Mouse (Mus musculus): ENCODE data around the gene Fam178b. TPM values are rescaled to one million over a fixed set of nuclear protein-coding genes. Genes with fewer than 3 reads are reported as not detected.

Fam178b gene
- polyA plus RNA-seq, 1 experiment: 1.1 TPM

DNA sequence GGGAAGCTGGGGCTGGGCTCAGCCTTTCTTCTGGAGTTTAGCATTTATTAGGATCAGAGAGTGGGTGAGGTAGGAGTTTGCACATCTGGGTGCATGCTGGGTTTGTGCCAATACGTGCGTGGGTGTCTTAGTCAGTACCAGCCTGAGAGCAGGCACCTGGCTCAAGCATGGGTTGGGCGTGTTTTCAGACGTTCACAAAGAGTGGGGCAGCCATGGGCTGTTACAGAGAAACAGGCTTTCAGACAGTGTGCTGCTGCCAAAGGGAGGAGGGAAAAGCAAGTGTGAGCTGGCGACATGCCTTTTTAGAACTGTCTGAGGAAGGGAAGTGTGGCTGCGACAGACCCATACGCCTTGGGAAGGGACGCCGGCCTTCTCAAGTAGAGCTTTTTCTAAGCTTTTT lies 79.6 kb downstream of the Fam178b start:
- 18% methylated on average over 9 of the region's 9 CpGs for WGBS
- TF ChIP-seq CTCF (IDR thresholded peaks at IDR 0.05; ENCODE audit: borderline replicate concordance, insufficient read depth, low read depth, low read length) (no peak), POLR2A (IDR thresholded peaks at IDR 0.05; ENCODE audit: borderline replicate concordance, insufficient read depth, low read length) (no peak)
- no peaks in the 10 kb centered on the region for H3K27me3 ChIP-seq (ENCODE audit: control insufficient read depth, insufficient read depth, low read length)
- no peak overlapping the region for H3K27ac ChIP-seq (ENCODE audit: insufficient read depth, low read length)
- no peak for DNase-seq
- peaks cover 4% of the 10 kb centered on the region for H3K4me1 ChIP-seq (ENCODE audit: control insufficient read depth, insufficient read depth, low read length)
- no peak overlapping the region for H3K4me3 ChIP-seq (replicated peaks; ENCODE audit: insufficient read depth, low read depth, low read length)

DNA sequence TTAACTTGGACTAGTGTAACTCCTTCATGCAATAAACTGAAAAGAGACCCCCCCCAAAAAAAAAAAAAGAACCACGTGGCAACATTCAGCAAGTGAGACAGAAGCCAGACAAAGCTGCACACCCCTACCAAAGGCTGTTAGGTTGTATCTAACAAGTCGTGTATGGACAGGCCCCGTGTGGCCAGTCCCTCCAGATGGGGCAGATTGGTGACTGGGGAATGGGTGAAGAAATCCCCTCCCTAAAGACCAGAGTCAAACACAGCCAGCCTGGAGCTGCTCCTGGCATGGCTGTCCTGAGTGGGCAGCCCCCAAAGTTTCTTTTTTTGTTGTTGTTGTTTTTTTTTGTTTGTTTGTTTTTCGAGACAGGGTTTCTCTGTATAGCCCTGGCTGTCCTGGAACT lies 80.7 kb downstream of the Fam178b start:
- Histone ChIP-seq H3K4me3 (replicated peaks; ENCODE audit: insufficient read depth, low read depth, low read length) (no peak overlapping the region), H3K27ac (ENCODE audit: insufficient read depth, low read length) (no peak overlapping the region), H3K27me3 (ENCODE audit: control insufficient read depth, insufficient read depth, low read length) (no peaks in the 10 kb centered on the region), H3K4me1 (ENCODE audit: control insufficient read depth, insufficient read depth, low read length) (peaks cover 4% of the 10 kb centered on the region)
- no peak for TF ChIP-seq POLR2A (IDR thresholded peaks at IDR 0.05; ENCODE audit: borderline replicate concordance, insufficient read depth, low read length)
- TF ChIP-seq CTCF (IDR thresholded peaks at IDR 0.05; ENCODE audit: borderline replicate concordance, insufficient read depth, low read depth, low read length): no peak
- WGBS: 61% methylated on average over 4 of the region's 4 CpGs
- no peak for DNase-seq

- TF ChIP-seq POLR2A (IDR thresholded peaks at IDR 0.05; ENCODE audit: borderline replicate concordance, insufficient read depth, low read length) (no peak), CTCF (IDR thresholded peaks at IDR 0.05; ENCODE audit: borderline replicate concordance, insufficient read depth, low read depth, low read length) (no peak)
- Histone ChIP-seq H3K4me3 (replicated peaks; ENCODE audit: insufficient read depth, low read depth, low read length) (no peak overlapping the region), H3K27ac (ENCODE audit: insufficient read depth, low read length) (no peak overlapping the region), H3K4me1 (ENCODE audit: control insufficient read depth, insufficient read depth, low read length) (peaks cover 8% of the 10 kb centered on the region), H3K27me3 (ENCODE audit: control insufficient read depth, insufficient read depth, low read length) (no peaks in the 10 kb centered on the region)
- DNase-seq: no peak
- WGBS: 83% methylated on average over 2 of the region's 2 CpGs
Observed at GRCm38 (mm10) chr1:36598411-36598810, 84.6 kb downstream of the Fam178b start.

- Histone ChIP-seq H3K27ac (ENCODE audit: insufficient read depth, low read length) (no peak overlapping the region), H3K27me3 (ENCODE audit: control insufficient read depth, insufficient read depth, low read length) (no peaks in the 10 kb centered on the region), H3K4me1 (ENCODE audit: control insufficient read depth, insufficient read depth, low read length) (peaks cover 5% of the 10 kb centered on the region; the same call in 1 of the 2 replicates), H3K4me3 (replicated peaks; ENCODE audit: insufficient read depth, low read depth, low read length) (no peak overlapping the region)
- no peak for TF ChIP-seq CTCF (IDR thresholded peaks at IDR 0.05; ENCODE audit: borderline replicate concordance, insufficient read depth, low read depth, low read length)
- WGBS: 58% methylated on average over 4 of the region's 4 CpGs
- DNase-seq: peak in 1 of 2 experiments; percentile 55
Observed at GRCm38 (mm10) chr1:36596114-36596513, 86.9 kb downstream of the Fam178b start.

DNA sequence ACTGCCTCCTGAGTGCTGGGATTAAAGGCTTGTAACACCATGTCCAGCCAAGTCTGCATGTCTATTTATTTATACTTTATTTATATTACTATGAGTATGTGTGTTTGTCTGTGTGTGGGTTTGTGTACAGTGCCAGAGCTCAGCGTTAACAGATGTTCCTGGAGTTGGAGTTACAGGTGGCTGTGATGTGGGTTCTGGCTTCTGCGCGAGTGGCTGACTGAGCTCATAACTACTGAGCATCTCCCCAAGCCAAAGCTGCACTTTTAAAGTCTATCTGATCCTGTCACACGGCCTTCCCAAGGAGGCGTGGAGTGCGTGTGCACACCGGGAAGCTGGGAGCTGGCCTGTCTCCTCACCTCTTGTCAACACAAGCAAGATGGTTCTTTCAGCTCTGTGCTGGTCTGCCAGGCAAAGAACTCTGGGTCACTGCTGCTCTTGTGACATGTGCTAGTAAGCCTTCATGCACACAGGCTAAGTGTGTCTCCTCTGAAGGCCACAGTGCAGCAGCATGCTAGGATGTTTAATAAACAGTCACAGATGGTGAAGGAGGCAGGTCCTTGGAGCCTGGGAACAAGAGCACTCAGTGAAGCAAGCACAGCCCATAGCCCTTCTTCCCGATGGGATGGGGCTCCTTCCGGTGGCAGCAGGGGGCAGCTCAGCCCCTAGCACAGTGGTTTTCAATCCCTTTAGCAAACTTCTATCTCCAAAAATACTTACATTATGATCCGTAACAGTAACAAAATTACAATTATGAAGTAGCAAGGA lies 87.6 kb downstream of the Fam178b start:
- 44% methylated on average over 10 of the region's 10 CpGs for WGBS

DNA sequence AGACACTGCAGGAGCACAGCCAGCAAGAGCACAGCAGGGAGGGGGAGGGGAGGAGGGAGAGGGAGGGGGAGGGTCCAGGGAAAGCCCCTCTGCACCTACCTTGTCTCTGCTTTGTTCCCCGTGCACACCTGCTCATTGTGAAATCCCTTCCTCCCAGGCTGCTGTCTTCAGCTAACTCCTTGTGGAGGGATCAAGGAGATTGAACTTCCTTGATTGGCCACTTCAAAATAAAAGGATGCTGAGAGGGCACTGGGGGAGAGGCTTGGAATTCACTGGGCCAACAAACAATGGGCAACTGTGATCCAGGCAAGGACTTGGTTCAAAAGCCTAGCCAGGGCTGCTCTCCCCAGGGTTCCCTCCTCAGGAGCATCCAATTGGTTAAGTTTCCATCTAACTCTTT lies 89.9 kb downstream of the Fam178b start:
- Histone ChIP-seq H3K27me3 (ENCODE audit: control insufficient read depth, insufficient read depth, low read length) (no peaks in the 10 kb centered on the region), H3K4me1 (ENCODE audit: control insufficient read depth, insufficient read depth, low read length) (peaks cover 26% of the 10 kb centered on the region), H3K4me3 (replicated peaks; ENCODE audit: insufficient read depth, low read depth, low read length) (no peak overlapping the region), H3K27ac (ENCODE audit: insufficient read depth, low read length) (no peak overlapping the region)
- no peak for DNase-seq
- WGBS: 79% methylated on average over 1 of the region's 1 CpGs
- no peak for TF ChIP-seq POLR2A (IDR thresholded peaks at IDR 0.05; ENCODE audit: borderline replicate concordance, insufficient read depth, low read length)
- no peak for TF ChIP-seq CTCF (IDR thresholded peaks at IDR 0.05; ENCODE audit: borderline replicate concordance, insufficient read depth, low read depth, low read length)

More for the DNA sequence above, 87.6 kb downstream of the Fam178b start:
- Histone ChIP-seq H3K27me3 (ENCODE audit: control insufficient read depth, insufficient read depth, low read length) (no peaks in the 10 kb centered on the region), H3K4me3 (replicated peaks; ENCODE audit: insufficient read depth, low read depth, low read length) (no peak overlapping the region), H3K27ac (ENCODE audit: insufficient read depth, low read length) (no peak overlapping the region), H3K4me1 (ENCODE audit: control insufficient read depth, insufficient read depth, low read length) (peaks cover 5% of the 10 kb centered on the region; the same call in 1 of the 2 replicates)
- no peak for TF ChIP-seq CTCF (IDR thresholded peaks at IDR 0.05; ENCODE audit: borderline replicate concordance, insufficient read depth, low read depth, low read length)
- no peak for TF ChIP-seq POLR2A (IDR thresholded peaks at IDR 0.05; ENCODE audit: borderline replicate concordance, insufficient read depth, low read length)
- DNase-seq: no peak

DNA sequence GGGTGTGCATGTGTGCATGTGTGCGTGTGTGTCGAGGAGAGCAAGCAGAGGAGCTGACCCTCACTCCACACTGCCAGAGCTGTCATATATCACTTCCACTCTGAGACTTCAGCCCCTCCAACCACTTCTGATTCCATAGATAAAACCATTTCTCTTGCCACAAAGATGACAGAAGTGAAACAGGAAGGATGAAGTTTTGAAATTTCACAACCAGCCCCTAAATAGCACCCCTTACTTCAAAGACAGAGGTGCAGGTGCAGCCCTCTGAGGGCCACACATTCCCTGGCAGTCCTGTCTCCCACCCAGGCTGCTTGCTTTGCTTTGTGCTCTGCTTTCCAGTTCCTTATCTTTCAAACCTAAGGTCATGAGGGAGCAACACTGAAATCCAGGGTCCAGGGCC lies 91.6 kb downstream of the Fam178b start:
- no peak overlapping the region for H3K4me3 ChIP-seq (replicated peaks; ENCODE audit: insufficient read depth, low read depth, low read length)
- 95% methylated on average over 2 of the region's 2 CpGs for WGBS
- H3K27me3 ChIP-seq (ENCODE audit: control insufficient read depth, insufficient read depth, low read length): no peaks in the 10 kb centered on the region
- H3K4me1 ChIP-seq (ENCODE audit: control insufficient read depth, insufficient read depth, low read length): peaks cover 26% of the 10 kb centered on the region
- no peak overlapping the region for H3K27ac ChIP-seq (ENCODE audit: insufficient read depth, low read length)
- no peak for TF ChIP-seq CTCF (IDR thresholded peaks at IDR 0.05; ENCODE audit: borderline replicate concordance, insufficient read depth, low read depth, low read length)
- no peak for TF ChIP-seq POLR2A (IDR thresholded peaks at IDR 0.05; ENCODE audit: borderline replicate concordance, insufficient read depth, low read length)
- no peak for DNase-seq

GRCm38 (mm10) chr1:36590664-36591063 lies 92.3 kb downstream of the Fam178b start:
- peaks cover 25% of the 10 kb centered on the region for H3K4me1 ChIP-seq (ENCODE audit: control insufficient read depth, insufficient read depth, low read length)
- H3K27ac ChIP-seq (ENCODE audit: insufficient read depth, low read length): no peak overlapping the region
- no peak overlapping the region for H3K4me3 ChIP-seq (replicated peaks; ENCODE audit: insufficient read depth, low read depth, low read length)
- no peak for DNase-seq
- TF ChIP-seq POLR2A (IDR thresholded peaks at IDR 0.05; ENCODE audit: borderline replicate concordance, insufficient read depth, low read length) (no peak), CTCF (IDR thresholded peaks at IDR 0.05; ENCODE audit: borderline replicate concordance, insufficient read depth, low read depth, low read length) (no peak)
- WGBS: 79% methylated on average over 9 of the region's 9 CpGs
- no peaks in the 10 kb centered on the region for H3K27me3 ChIP-seq (ENCODE audit: control insufficient read depth, insufficient read depth, low read length)

Measured in cerebellum, adult 2 months (tissue).